Mouse (Mus musculus): ENCODE results near the gene Kcnj12.
A peak's percentile ranks its signal among the peaks of the same experiment; 100 is the strongest.

Kcnj12 gene

DNA sequence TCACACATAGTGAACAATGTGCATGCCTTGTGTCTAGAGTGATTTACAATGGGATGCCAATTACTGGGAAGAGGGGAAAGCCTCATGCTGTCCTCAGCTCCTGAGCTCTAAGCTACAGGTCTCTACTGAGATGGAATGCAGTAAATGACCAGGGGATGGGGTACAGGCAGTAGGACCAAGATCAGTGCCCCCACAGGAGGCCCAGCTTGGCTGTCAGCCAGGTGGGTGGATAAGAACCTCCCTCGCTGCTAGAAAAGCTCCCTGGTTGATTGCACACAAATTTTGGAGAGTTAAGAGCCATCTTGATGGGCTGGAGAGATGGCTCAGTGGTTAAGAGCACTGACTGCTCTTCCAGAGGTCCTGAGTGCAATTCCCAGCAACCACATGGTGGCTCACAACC is 88.6 kb downstream of the Kcnj12 start:
- DNase-seq (ENCODE audit: low spot score), result no peak

DNA sequence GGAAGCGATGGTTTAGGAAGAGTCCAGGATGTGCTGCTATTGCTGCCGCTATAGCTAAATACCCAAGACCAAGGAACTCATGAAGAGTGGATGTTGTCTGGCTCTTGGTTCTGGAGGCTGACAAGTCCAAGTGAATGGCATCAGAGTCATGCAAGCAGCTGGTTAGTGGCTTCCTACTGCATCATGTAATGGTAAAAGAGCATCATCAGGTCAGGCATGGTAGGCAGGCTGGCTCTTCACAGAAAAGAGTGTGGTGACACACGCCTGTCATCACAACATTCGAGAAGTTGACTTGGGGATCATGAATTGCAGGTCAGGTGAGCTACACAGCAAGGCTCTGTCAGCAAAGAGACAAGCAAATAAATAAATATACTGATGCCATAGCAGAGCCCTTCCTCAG is 89.1 kb downstream of the Kcnj12 start:
- DNase-seq (ENCODE audit: low spot score), result no peak

DNA sequence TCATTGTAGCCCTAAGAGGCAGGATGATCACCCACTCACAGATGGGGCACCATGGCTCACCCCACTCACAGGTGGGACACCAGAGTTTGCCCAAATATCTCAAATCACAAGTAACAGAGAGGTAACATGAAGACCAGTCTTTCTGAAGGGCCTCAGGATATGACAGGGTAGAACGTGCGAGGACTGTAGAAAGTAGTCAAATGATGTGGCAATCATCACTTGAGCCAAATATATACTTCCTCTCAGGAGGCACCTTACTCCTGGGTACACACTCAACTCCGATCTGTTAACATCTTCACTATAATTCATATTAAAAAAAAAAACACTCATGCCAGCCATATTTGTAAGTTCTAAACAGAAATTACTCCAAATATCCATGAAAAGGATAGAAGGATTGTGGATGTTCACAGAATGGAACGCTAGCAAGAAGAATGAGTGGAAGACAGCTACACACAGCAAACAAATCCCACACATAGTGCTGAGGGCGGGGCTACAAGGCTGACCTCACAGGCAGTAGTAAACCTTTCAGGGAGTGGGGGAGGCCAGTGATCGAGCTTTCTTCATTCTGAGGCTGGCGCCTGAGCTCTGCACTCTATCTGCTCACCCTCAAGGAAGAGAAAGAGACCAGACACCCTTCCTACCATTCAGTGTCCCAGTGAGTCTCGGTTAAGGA is 90.1 kb downstream of the Kcnj12 start:
- no peak for DNase-seq (ENCODE audit: low spot score)

- no peak for DNase-seq (ENCODE audit: low spot score)
Measured at GRCm38 (mm10) chr11:61116226-61116625, 93.9 kb downstream of the Kcnj12 start.

GRCm38 (mm10) chr11:61119996-61120583 is 97.7 kb downstream of the Kcnj12 start:
- peak; percentile 36 for DNase-seq (ENCODE audit: low spot score)

Measured in MN1 (cell line).